Mouse (Mus musculus): Measurements from ENCODE around the gene BC051665.

The BC051665 gene

DNA sequence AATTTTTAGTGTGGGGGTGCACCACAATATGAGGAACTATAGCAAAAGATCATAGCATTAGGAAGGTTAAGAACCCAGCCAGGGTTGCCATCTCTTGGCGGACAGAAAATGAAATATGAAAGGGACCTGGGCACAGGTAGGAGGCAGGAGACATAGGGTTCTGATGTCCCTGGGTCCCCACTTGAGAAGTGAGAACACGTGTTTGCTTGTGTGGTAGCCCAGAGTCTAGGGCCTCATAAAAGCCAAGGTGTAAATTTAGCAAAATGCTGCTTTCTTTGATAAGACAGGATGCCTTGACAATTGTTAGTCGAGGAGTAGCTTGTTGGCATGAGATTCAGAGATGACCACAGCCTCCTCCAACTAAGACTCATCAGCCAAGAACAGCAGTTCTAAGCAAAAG, 41.4 kb downstream of the BC051665 start:
- in situ Hi-C loops (cut with MseI, MboI) = loop anchor here (5.0 to 10.0 kb wide), 2 partner anchors 140 to 267 kb away; partner anchors contain the start of gene Dapk1 (in 1 of the 2)

DNA sequence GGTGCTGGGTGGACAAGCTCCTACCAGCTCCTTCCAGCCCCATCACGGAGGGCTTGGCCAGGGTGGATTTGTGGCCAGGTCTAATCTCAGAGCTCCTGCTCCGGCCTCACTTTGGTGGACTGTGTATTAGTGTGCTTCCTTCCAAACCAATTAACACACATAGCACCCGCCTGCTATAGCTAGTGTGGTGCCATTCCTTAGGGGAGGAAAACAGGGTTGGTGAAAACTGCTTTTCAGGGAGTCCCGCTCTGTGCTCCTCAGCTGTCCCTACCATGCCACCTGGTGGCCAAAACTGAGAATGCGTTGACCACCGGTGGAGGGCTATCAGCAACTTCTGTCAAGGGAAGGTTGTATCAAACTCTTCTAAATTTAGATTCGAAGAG, 42.1 kb downstream of the BC051665 start:
- in situ Hi-C loops (cut with MseI, MboI) = loop anchor here (5.0 to 10.0 kb wide), 2 partner anchors 139 to 267 kb away; partner anchors contain the start of gene Dapk1 (in 1 of the 2)

DNA sequence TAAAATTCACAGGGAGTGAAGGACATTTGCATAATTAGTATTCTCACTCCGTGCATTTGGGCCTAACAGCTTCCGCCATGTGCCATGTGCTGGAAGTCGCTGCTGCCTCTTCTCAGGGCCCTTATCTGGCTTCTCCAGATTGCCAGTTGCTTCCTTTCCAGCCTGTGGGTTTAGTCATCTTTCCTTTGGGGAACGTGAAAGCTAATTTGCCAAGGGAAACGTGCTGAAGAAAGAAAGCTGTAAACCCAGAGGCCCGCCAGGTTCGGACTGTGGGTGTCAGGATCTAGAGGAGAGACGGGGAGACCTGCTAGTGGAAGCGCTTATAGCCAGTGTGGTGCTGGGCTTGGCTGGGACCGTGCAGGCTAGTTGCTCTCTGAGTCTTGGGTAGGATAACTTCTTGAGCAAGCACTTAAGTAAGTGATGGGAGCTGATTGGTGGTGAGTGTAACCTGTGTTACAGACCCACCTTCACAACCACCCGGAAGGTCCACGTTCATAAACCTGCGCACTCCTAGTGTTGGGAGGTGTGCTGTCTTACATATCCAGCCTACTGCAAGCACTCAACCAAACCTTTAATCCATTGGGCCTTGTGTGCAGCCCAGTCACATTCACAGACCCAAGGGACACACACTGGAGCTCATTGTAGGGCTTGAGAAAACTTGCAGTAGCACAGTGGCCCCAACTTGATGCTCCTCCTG, 42.6 kb downstream of the BC051665 start:
- in situ Hi-C loops (cut with MseI, MboI) = loop anchor here (5.0 to 10.0 kb wide), 2 partner anchors 139 to 266 kb away; partner anchors contain the start of gene Dapk1 (in 1 of the 2)

DNA sequence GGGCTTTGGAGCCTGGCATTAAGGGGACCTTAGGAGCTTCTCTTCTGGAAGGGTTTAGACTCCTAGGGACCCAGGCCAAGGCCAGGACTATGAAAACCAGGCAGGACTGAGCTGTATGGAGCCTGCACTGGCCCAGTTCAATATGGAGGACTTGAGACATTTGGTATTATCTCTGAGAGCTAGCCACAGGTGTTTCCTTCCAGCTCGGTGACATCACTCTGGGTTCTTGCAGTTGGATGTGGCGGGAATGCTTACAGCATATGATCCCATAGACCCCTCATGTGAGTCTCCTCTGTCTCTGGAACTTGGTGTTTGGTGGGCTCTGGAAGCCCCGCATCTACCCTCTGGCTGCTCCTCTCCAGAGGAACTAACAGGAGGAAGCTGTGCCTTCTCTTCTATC, 43.6 kb downstream of the BC051665 start:
- in situ Hi-C loops (cut with MseI, MboI) = loop anchor here (5.0 to 10.0 kb wide), 2 partner anchors 138 to 265 kb away; partner anchors contain the start of gene Dapk1 (in 1 of the 2)

DNA sequence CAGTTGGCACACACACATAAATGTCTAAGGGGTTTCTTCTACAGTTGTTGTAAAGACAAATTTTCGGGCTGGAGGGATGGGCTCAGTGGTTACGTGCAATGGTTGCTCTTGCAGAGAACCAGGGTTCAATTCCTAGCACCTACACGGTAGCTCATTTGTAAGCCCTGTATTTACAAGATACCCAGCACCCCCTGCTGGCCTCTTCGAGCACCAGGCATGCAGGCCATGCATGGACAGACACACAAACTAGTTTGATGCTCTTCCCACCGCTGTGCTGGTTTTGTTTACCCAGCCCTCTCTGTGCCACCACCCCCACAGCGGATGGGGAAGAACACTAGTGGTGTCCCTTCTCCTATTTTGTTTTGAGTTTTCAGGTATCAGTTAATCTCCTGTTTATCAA, 45.9 kb downstream of the BC051665 start:
- in situ Hi-C loops (cut with MseI, MboI) = loop anchor here (5.0 to 10.0 kb wide), 2 partner anchors 135 to 263 kb away; partner anchors contain the start of gene Dapk1 (in 1 of the 2)

DNA sequence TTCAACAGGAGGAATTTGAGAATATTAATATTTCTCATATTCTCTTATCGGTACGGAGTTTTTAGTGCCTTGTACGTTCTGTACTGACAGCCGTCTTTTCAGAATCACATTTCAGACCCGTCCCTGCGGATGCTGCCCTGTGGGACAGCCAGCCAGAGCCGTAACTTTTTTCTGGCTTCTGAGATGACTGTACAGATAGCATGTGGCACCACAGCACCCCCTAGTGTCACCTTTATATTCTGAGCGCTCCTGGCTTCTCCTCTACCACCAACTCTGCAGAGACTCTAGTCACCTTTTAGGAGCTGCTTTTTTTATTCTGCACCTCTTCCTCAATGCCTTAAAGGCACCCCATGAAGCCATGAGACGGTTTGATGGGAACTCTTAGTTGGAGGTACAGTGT, 47.7 kb downstream of the BC051665 start:
- in situ Hi-C loops (cut with MseI, MboI) = no loop called here

- in situ Hi-C loops (cut with MseI, MboI) = no loop called here
Measured at GRCm38 (mm10) chr13:60737632-60738324, 48.4 kb downstream of the BC051665 start.

DNA sequence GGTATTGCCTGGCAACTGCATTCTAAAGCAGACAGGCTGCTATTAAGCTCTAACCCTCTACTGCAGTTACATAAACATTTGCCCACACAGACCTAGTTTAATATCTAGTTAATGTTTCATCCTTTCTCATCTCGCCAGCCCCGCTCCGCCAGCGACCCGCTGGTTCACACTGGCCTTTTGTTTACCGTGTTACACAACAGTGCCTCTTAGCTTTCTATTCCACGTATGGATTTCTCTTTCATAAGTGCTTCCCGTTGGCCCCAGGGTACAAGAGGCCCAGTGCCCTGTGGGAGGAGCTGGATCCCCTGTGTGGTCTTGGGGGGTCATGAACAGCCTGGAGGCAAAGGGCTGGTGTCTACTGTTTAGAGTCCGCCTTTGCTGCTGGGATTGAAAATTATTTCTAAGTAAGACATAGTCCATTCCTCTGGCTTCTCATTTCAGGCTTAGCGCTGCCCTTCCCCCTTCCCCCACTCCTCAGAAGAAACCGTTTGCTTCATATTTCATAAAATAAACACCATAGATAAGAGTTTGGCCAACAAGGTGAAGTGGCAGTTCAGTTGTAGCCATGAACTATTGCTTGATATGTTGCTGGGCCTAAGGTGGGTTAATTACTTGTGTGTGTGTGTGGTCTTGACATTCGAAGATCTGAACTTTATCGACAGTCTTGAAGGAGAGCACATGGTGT, 49.6 kb downstream of the BC051665 start:
- in situ Hi-C loops (cut with MseI, MboI) = no loop called here

DNA sequence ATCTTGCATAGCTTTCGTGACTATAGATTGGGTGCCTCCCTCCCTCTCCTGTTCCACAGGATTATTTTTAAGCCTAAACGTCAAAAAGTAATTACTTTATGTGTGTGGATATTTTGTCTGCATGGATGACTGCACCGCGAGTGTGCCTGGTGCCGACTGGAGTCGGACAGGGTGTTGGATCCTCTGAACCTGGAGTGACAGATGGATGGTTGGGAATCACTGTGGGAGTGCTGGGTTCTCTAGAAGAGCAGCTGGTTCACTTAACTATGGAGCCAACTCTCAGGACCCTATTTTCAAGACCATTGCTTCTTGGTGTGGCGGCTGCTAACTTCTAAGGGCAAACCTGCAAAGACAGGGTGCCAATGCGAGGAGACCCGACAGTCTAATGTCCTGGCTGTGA, 50.9 kb downstream of the BC051665 start:
- in situ Hi-C loops (cut with MseI, MboI) = no loop called here

Measured in mouse trophoblast stem cell (cell line).